ENCODE assay signal across 8 mouse cellular contexts in the genomic region with DNA sequence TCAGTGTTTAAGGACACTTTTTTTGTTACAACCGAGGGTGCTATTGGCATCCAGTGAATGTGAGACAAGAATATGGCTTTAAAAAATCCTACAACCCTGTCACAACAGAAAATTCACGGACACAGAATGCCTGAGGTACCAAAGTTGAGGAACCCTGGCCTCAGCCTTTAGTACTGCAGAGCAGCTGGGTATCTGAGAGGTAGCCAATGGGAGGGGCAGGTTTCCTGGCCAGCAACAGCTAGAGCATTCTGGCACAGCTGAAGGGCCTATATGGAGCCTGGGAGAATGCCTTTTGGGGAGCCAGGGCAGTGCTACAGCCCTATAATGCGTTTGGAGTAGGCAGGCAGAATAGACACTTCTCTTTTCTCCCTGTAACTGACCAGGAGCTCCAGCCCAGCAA. TPM values are rescaled to one million over a fixed set of nuclear protein-coding genes. Genes with fewer than 3 reads are reported as not detected.
A peak's percentile ranks its signal among the peaks of the same experiment; 100 is the strongest.
DNase-seq lines count a peak whose midpoint lies in the region; TF ChIP-seq lines count a peak whose summit lies in the region.

No protein-coding gene starts in this region.

- peak overlapping the region; percentile 56 for H3K27ac ChIP-seq in left cerebral cortex, adult 2 months

- DNase-seq in left cerebral cortex, adult 2 months (ENCODE audit: extremely low spot score in 1 of 2, low spot score in 2 of 2), result no peak
- DNase-seq in left cerebral cortex, adult 18-20 months (ENCODE audit: low spot score in 2 of 2), result no peak
- peak; percentile 52 for DNase-seq in embryo, embryonic 10.5 days (ENCODE audit: low spot score)
- DNase-seq in heart, postnatal 4 days, result peak; percentile 66
- DNase-seq in lung, postnatal 10 days, result peak; percentile 61
- DNase-seq in left cerebral cortex, postnatal 36 days (ENCODE audit: low spot score in 2 of 2), result no peak
- DNase-seq in adrenal gland, adult 18-20 months (ENCODE audit: low spot score in 2 of 2), result no peak
- no peak for DNase-seq in thymus, postnatal 14 days

- intact Hi-C loops in left cerebral cortex, adult 2 months (cut with DNase I), result no loop called here
- intact Hi-C loops in left cerebral cortex, postnatal 36 days (cut with DNase I), result no loop called here

- no peak for TF ChIP-seq CTCF in left cerebral cortex, adult 2 months (IDR thresholded peaks at IDR 0.05)

- H3K4me3 ChIP-seq in left cerebral cortex, adult 2 months, result no peak overlapping the region

RNA-seq across cellular contexts. Expression of a gene that starts 2.9 kb away (rescaled TPM):
- 100 to 1,000 TPM; 281 TPM for total RNA-seq in left cerebral cortex, adult 2 months (2021)
- 100 to 1,000 TPM; 251 to 254 TPM for total RNA-seq in left cerebral cortex, adult 18-20 months (2021)
- total RNA-seq in heart, postnatal 4 days (2021), result 100 to 1,000 TPM; 182 to 197 TPM
- total RNA-seq in left cerebral cortex, postnatal 36 days (2021), result 100 to 1,000 TPM; 288 TPM
- total RNA-seq in adrenal gland, adult 18-20 months (2021), result 10 to 100 TPM; 56.3 to 63.1 TPM

RNA-seq across cellular contexts. Expression of a gene that starts 3.1 kb away (rescaled TPM):
- total RNA-seq in left cerebral cortex, adult 2 months (2021), result 10 to 100 TPM; 77.0 to 87.5 TPM
- 10 to 100 TPM; 84.5 to 87.3 TPM for total RNA-seq in left cerebral cortex, adult 18-20 months (2021)
- total RNA-seq in heart, postnatal 4 days (2021), result 10 to 100 TPM; 50.7 to 54.3 TPM
- 10 to 100 TPM; 75.7 to 90.0 TPM for total RNA-seq in left cerebral cortex, postnatal 36 days (2021)
- total RNA-seq in adrenal gland, adult 18-20 months (2021), result 10 to 100 TPM; 89.7 to 92.1 TPM

RNA-seq across cellular contexts. Expression of a gene that starts 27.5 kb away (rescaled TPM):
- 1 to 10 TPM; 1.9 to 3.0 TPM for total RNA-seq in left cerebral cortex, adult 2 months (2021)
- 1 to 10 TPM; 1.7 to 2.8 TPM for total RNA-seq in left cerebral cortex, adult 18-20 months (2021)
- 1 to 10 TPM; 2.3 to 3.1 TPM for total RNA-seq in heart, postnatal 4 days (2021)
- 1 to 10 TPM; 1.6 to 1.7 TPM for total RNA-seq in left cerebral cortex, postnatal 36 days (2021)
- 1 to 10 TPM; 2.6 to 2.8 TPM for total RNA-seq in adrenal gland, adult 18-20 months (2021)

RNA-seq across cellular contexts. Expression of a gene that starts 56.5 kb away (rescaled TPM):
- total RNA-seq in left cerebral cortex, adult 2 months (2021), result 100 to 1,000 TPM; 149 to 158 TPM
- total RNA-seq in left cerebral cortex, adult 18-20 months (2021), result 100 to 1,000 TPM; 132 to 156 TPM
- 100 to 1,000 TPM; 226 TPM for total RNA-seq in heart, postnatal 4 days (2021)
- total RNA-seq in left cerebral cortex, postnatal 36 days (2021), result 100 to 1,000 TPM; 134 to 159 TPM
- 100 to 1,000 TPM; 142 to 182 TPM for total RNA-seq in adrenal gland, adult 18-20 months (2021)

Comparison
In these comparisons a context has a peak if more than half of its experiments do, and no peak if none do; other contexts are left out.
1. DNase-seq: peak in embryo, embryonic 10.5 days (single experiment), heart, postnatal 4 days (single experiment) and lung, postnatal 10 days (single experiment); none in left cerebral cortex, adult 2 months (0 of 2), left cerebral cortex, adult 18-20 months (0 of 2), left cerebral cortex, postnatal 36 days (0 of 2), adrenal gland, adult 18-20 months (0 of 2) and thymus, postnatal 14 days (single experiment).